Mouse (Mus musculus): ENCODE measurements around the gene Fbxo40. TPM values are rescaled to one million over a fixed set of nuclear protein-coding genes. Genes with fewer than 3 reads are reported as not detected.
A peak's percentile ranks its signal among the peaks of the same experiment; 100 is the strongest.

Gene Fbxo40
- total RNA-seq (2021), result under 1 TPM in 1 of 2 experiments, not detected in 1; 0.33 TPM
- long read RNA-seq, experiment 1, result 0 reads
- long read RNA-seq, experiment 2, result 0 reads

- DNase-seq (ENCODE audit: low spot score in 2 of 2), result no peak
Observed at GRCm38 (mm10) chr16:36989999-36990625, at the start of gene Fbxo40. Gene Fbxo40 (minus strand): TSS chr16:36990467.

DNA sequence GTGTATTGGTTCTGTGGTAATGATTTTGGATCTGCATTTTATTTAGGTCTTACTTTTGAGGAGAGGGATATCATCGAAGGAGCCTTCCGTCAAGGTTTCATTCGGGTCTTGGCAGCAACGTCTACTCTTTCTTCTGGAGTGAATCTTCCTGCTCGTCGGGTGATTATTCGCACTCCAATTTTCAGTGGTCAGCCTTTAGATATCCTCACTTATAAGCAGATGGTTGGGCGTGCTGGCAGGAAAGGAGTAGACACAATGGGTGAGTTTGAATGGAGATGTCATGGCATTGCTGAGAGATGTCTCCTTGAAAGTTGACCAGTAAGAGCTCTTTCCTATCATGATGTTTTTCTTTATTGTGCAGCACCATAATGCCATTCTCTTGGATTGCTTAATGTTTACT is 44.5 kb upstream of the Fbxo40 start:
- DNase-seq (ENCODE audit: low spot score in 2 of 2), result no peak

- DNase-seq (ENCODE audit: low spot score in 2 of 2), result no peak
Observed at GRCm38 (mm10) chr16:37031996-37032395, 41.7 kb upstream of the Fbxo40 start.

DNA sequence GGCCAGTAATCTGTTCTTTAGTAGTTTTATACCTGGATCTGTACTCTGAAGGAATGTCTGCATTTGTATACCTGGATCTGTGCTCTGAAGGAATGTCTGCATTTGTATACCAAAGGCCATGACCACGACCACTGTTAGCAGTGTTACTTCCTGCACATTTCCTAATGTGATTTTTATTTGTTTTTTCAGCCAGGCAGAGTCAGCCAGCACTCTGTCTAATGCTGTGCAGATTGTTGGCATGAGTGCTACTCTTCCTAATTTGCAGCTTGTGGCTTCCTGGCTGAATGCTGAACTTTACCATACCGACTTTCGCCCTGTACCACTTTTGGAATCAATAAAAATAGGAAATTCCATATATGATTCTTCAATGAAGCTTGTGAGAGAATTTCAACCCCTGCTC is 37.3 kb upstream of the Fbxo40 start:
- peak; percentile 11 to 40 for DNase-seq (ENCODE audit: low spot score in 2 of 2)

- no peak for DNase-seq (ENCODE audit: low spot score in 2 of 2)
Observed at GRCm38 (mm10) chr16:37012336-37012735, 22.1 kb upstream of the Fbxo40 start.

DNA sequence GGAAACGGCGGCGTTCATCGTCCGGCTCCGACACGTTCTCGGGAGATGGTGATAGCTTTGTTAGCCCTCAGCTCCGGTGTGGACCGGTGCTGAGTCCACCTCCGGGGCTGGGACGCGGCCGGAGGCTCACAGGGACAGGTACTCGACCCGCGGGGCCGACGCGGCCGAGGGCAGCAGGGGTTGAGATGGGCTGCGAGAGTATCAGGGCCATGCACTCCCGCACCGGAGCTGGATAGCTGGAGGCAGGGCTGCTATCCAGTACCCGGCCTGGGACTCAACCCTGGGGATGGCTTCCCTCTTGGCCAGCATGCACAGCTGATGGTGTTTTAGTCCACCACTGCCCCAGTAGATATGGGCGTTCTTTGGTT is 21.6 kb upstream of the Fbxo40 start:
- DNase-seq (ENCODE audit: low spot score in 2 of 2), result no peak

- peak; percentile 87 to 97 for DNase-seq (ENCODE audit: low spot score in 2 of 2)
Observed at GRCm38 (mm10) chr16:37011061-37011921, 21.0 kb upstream of the Fbxo40 start, which contains the start of gene Polq. Gene Polq (plus strand): TSS chr16:37011786.

DNA sequence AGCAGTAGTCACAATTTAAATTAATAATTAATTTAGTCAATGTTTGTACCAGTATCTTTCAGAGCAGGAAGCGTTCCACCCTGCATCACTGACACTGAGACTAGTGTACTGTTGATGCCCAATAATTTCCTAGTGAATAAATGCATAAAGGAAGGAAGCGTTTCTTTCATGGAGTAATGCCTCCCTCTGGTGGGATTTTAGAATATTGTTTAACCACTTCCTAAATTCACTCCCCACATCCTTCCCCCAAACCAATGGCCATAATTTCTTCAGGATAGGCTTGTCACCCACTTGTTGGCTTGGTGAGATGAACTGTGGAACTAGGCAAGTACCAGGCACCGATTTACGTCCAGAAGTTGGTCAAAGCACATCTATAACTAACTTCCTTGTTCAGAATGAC is 20.1 kb upstream of the Fbxo40 start:
- DNase-seq (ENCODE audit: low spot score in 2 of 2), result peak; percentile 20 to 79

DNA sequence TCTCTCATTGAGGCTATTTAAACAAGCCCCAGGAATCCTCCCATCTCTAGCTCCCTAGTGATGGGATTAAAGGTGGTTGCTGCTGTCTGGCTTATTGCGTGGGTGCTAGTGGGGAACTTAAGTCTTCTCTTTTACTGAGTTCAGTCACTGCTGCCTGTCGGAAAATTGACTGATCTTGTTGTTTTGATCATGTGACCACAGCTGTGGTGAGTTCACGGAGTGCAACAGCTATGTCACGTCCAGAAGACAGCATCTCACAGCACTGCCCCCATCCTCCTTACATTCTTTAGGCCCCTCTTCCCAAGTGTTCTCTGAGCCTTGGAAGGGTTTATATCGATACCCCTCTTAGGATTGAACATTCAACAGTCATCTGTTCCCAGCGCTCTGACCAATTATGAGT is 19.0 kb upstream of the Fbxo40 start:
- DNase-seq (ENCODE audit: low spot score in 2 of 2), result no peak

- no peak for DNase-seq (ENCODE audit: low spot score in 2 of 2)
Observed at GRCm38 (mm10) chr16:36999366-36999972, 9.2 kb upstream of the Fbxo40 start.

- no peak for DNase-seq (ENCODE audit: low spot score in 2 of 2)
Observed at GRCm38 (mm10) chr16:36997650-36998049, 7.4 kb upstream of the Fbxo40 start.

DNA sequence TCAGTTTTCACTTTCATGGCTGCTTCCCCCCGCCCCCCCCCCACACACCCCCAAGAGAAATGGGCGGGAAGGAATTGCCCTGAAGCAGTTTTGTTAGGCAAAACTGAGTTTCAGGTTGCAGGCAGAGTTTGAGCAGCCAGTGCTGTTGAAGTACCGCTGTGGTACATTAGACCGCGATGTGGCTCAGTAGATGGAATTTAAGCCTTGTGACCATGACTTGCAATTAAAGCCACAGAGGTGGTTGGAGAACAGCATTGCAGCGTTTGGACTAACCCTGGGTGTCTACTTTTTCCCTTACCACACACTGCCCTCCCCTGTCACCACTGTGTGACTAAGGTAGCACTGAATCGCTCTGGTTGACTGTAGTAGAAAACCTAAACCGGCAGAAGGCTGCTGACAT is 774 bp downstream of the Fbxo40 start:
- DNase-seq (ENCODE audit: low spot score in 2 of 2), result no peak

DNA sequence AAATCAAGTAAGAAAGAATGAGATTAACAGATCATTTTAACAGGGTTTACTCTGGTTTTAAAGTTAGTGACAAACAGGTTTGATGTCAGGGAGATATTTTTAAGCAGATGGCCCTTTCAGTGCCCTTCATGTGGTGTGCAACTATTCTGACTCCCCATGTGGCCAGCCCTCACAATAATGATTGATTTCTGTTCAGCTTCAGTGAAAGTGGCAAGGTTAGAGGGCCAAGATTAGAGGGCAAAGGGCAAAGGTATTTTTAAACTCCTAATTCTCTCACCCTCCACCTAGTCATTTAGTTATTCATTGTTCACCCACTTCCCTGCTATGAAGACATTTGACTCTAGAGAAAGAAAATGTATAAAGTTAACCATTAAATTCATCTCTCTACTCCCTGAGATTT is 2.2 kb downstream of the Fbxo40 start:
- no peak for DNase-seq (ENCODE audit: low spot score in 2 of 2)

GRCm38 (mm10) chr16:36987399-36987798 is 2.9 kb downstream of the Fbxo40 start:
- no peak for DNase-seq (ENCODE audit: low spot score in 2 of 2)

- DNase-seq (ENCODE audit: low spot score in 2 of 2), result no peak
Observed at GRCm38 (mm10) chr16:36985636-36986042, 4.6 kb downstream of the Fbxo40 start.

DNA sequence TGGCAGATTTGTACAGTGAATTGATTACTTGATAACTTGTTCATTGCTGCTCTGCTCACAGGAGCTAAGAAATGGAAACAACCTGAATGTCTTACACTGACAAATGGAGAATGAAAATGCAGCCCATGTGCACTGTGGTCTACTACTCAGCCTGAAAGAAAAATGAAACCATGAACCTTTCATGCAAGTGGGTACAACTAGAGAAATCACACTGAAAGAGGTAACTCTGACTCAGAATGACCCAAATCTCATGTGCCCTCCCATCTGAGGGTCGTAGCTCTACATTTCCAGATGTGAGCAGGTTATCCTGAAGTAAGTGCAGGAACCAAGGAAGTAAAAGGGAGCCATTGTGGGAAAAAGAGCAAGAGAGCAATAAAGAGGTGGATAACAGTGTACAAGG is 6.5 kb downstream of the Fbxo40 start:
- no peak for DNase-seq (ENCODE audit: low spot score in 2 of 2)

DNA sequence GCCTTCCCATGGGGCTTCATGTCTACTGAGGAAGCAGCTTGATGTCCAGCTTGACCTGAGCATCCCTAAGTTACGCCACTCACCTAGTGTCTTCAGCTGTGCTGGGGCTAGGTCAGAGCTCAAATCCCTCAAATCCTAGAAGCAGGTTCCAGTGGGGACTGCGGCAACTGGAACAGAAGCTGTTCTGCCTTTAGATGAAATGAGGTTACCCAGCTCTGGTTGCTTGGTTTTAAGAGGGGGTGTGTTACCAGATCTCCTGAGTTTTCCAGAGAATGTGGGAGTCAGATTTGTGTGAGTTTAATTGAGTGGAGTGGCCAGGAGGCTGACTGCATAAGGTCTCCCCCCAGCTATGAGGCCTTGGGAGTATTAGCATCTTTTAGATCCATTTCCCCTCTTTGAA is 11.1 kb downstream of the Fbxo40 start:
- DNase-seq (ENCODE audit: low spot score in 2 of 2), result no peak

GRCm38 (mm10) chr16:36963415-36963814 is 26.9 kb downstream of the Fbxo40 start:
- no peak for DNase-seq (ENCODE audit: low spot score in 2 of 2)

- no peak for DNase-seq (ENCODE audit: low spot score in 2 of 2)
Observed at GRCm38 (mm10) chr16:36955106-36955505, 35.2 kb downstream of the Fbxo40 start.

GRCm38 (mm10) chr16:36951029-36951428 is 39.2 kb downstream of the Fbxo40 start:
- no peak for DNase-seq (ENCODE audit: low spot score in 2 of 2)

DNA sequence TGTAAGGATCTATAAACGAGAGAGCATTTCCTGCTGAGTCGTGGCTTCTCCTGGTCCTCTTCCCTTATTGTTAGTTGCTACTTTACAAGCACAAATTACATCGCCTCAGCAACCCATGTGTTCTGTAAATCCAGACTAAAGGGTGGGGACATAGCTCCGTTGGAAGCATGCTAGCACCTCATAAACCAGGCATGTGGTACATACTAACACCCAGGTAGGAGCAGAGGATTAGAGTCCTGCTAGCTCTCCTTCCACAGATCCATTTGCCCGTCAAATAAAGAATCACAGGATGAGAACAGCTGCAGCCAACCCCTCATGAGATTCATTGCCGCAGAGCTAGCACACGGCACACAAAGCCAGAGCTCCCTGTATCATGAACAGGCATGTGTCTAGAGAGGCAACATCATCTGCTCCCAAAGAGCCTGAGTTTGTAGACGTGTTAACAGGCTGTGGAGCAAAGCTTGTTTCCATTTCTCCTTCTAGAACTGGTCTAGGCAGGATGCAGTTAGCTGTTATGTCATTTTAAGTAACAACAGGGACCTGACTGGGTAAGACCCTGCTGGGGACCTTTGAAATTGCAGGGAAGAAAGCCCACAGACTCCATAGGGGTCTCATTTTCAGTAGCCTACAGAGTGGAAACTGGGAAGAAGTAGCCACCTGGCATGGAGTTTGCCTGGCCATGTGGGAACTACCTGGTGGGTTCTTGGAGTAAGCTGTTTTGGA is 40.5 kb downstream of the Fbxo40 start:
- DNase-seq (ENCODE audit: low spot score in 2 of 2), result no peak

Measured in layer of hippocampus, postnatal 14 days (tissue).